Mouse (Mus musculus) liver, postnatal 0 days (tissue): ENCODE data around the gene Prkaa1. TPM values are rescaled to one million over a fixed set of nuclear protein-coding genes. Genes with fewer than 3 reads are reported as not detected.

ENCODE experiments used
- ATAC-seq: fragments of 200-750 bp; cut with Nextera tagmentation; 2 replicates; pipeline ENCODE4 v1.8.0; 2017; ENCODE audit warnings: mild to moderate bottlenecking, moderate library complexity
- DNase-seq: peaks from one replicate; pipeline ENCODE4 v3.0.0-alpha.2; 2016
- H3K27ac ChIP-seq: fragments of 300-500 bp; sonication (generic); 2 replicates; pipeline ENCODE4 v1.5.1; 2014; ENCODE audit warnings: antibody characterized with exemption, moderate library complexity, mild to moderate bottlenecking, low read depth
- H3K27me3 ChIP-seq: fragments of 300-500 bp; sonication (generic); 2 replicates; pipeline ENCODE4 v1.6.1; 2014; ENCODE audit warnings: low read length, control low read depth, mixed read lengths; ENCODE audit not compliant: insufficient read depth
- H3K36me3 ChIP-seq: fragments of 300-500 bp; sonication (generic); replicated peaks from 2 replicates; pipeline ENCODE4 v1.6.1; 2014; ENCODE audit warnings: mild to moderate bottlenecking, control low read depth, low read length, moderate library complexity, mixed read lengths; ENCODE audit not compliant: insufficient read depth
- H3K4me1 ChIP-seq: fragments of 300-500 bp; sonication (generic); 2 replicates; pipeline ENCODE4 v1.6.1; 2014; ENCODE audit warnings: antibody characterized with exemption, mild to moderate bottlenecking, control low read depth; ENCODE audit not compliant: insufficient read depth
- H3K4me2 ChIP-seq: fragments of 300-500 bp; sonication (generic); 2 replicates; pipeline ENCODE4 v1.6.1; 2014; ENCODE audit warnings: low read depth, mild to moderate bottlenecking, low read length, moderate library complexity, mixed read lengths
- H3K4me3 ChIP-seq: fragments of 300-500 bp; sonication (generic); 2 replicates; pipeline ENCODE4 v1.5.1; 2014; ENCODE audit warnings: low read depth, low read length
- H3K9ac ChIP-seq: fragments of 300-500 bp; sonication (generic); replicated peaks from 2 replicates; pipeline ENCODE4 v1.6.1; 2014; ENCODE audit warnings: mild to moderate bottlenecking, moderate library complexity
- H3K9me3 ChIP-seq: fragments of 300-500 bp; sonication (generic); 2 replicates; pipeline ENCODE4 v1.6.1; 2016; ENCODE audit warnings: mild to moderate bottlenecking, control low read depth, low read length, mixed read lengths
- CTCF ChIP-seq: sonication (generic); IDR thresholded peaks from 2 replicates; pipeline ENCODE4 v1.5.1; 2016; ENCODE audit warnings: antibody characterized with exemption, low read depth
- EP300 ChIP-seq: IDR thresholded peaks from 2 replicates; pipeline ENCODE4 v1.6.1; 2016; ENCODE audit warnings: antibody characterized with exemption, low read depth, mild to moderate bottlenecking
- WGBS: fragments of 180-500 bp; shearing (Covaris S2); extraction: QIAGEN DNeasy Blood & Tissue Kit; methylation state at CpG from one replicate; pipeline ENCODE4 v1.1.7; 2014; ENCODE audit not compliant: insufficient replicate concordance; 5-methylcytosine and 5-hydroxymethylcytosine counted together
- polyA plus RNA-seq: library from polyadenylated mRNA; unstranded; fragments of >200 nt; fragmentation: Nextera tagmentation; extraction: Ambion mirVana; gene quantifications from 2 replicates; pipeline ENCODE4 v1.2.1, GENCODE M21; 2015

The Prkaa1 gene
- polyA plus RNA-seq, 1 experiment from 2014 or later, result 7.2 TPM

- Histone ChIP-seq H3K27me3 (no peaks in the 10 kb centered on the region), H3K27ac (peak overlapping the region; percentile 31; the same call in 1 of the 2 replicates), H3K9ac (no peak overlapping the region; the same call in 1 of the 2 replicates), H3K4me1 (peaks cover 23% of the 10 kb centered on the region), H3K4me2 (peak overlapping the region; percentile 56), H3K4me3 (no peak overlapping the region), H3K9me3 (no peaks in the 10 kb centered on the region), H3K36me3 (no peaks in the 10 kb centered on the region)
- 67% methylated on average over 5 of the region's 5 CpGs for WGBS
- ATAC-seq (peak; percentile 23; the same call in 1 of the 2 replicates), DNase-seq (no peak)
- no peak for TF ChIP-seq CTCF
- TF ChIP-seq EP300, result no peak
Observed at GRCm38 (mm10) chr15:5155093-5155492, 11.4 kb downstream of the Prkaa1 start.

- Histone ChIP-seq H3K4me1 (peaks cover 23% of the 10 kb centered on the region), H3K4me2 (no peak overlapping the region), H3K36me3 (no peaks in the 10 kb centered on the region), H3K27me3 (no peaks in the 10 kb centered on the region), H3K9me3 (no peaks in the 10 kb centered on the region), H3K27ac (no peak overlapping the region), H3K9ac (no peak overlapping the region), H3K4me3 (no peak overlapping the region)
- no peak for ATAC-seq
- no peak for DNase-seq
- 65% methylated on average over 4 of the region's 4 CpGs for WGBS
- no peak for TF ChIP-seq EP300
- no peak for TF ChIP-seq CTCF
Observed at GRCm38 (mm10) chr15:5156355-5156754, 12.7 kb downstream of the Prkaa1 start.

GRCm38 (mm10) chr15:5157386-5157785 lies 13.7 kb downstream of the Prkaa1 start:
- H3K4me1 ChIP-seq, result peaks cover 23% of the 10 kb centered on the region
- H3K36me3 ChIP-seq, result no peaks in the 10 kb centered on the region
- H3K27ac ChIP-seq, result no peak overlapping the region
- no peaks in the 10 kb centered on the region for H3K9me3 ChIP-seq
- no peak overlapping the region for H3K4me2 ChIP-seq
- 83% methylated on average over 1 of the region's 1 CpGs for WGBS
- DNase-seq (no peak), ATAC-seq (no peak)
- TF ChIP-seq EP300 (no peak), CTCF (no peak)
- no peaks in the 10 kb centered on the region for H3K27me3 ChIP-seq
- no peak overlapping the region for H3K4me3 ChIP-seq
- no peak overlapping the region for H3K9ac ChIP-seq

- no peak for ATAC-seq
Observed at GRCm38 (mm10) chr15:5158827-5159226, 15.2 kb downstream of the Prkaa1 start.

GRCm38 (mm10) chr15:5165121-5165773 lies 21.6 kb downstream of the Prkaa1 start:
- no peak overlapping the region for H3K9ac ChIP-seq
- H3K27me3 ChIP-seq, result no peaks in the 10 kb centered on the region
- no peak overlapping the region for H3K27ac ChIP-seq
- no peak overlapping the region for H3K4me3 ChIP-seq
- DNase-seq (no peak), ATAC-seq (no peak)
- no peak overlapping the region for H3K4me2 ChIP-seq
- no peaks in the 10 kb centered on the region for H3K4me1 ChIP-seq
- H3K9me3 ChIP-seq, result no peaks in the 10 kb centered on the region
- 81% methylated on average over 12 of the region's 12 CpGs for WGBS
- TF ChIP-seq CTCF (no peak), EP300 (no peak)
- H3K36me3 ChIP-seq, result peaks cover 42% of the 10 kb centered on the region

More at GRCm38 (mm10) chr15:5158827-5159226, 15.2 kb downstream of the Prkaa1 start:
- Histone ChIP-seq H3K4me2 (no peak overlapping the region), H3K9ac (no peak overlapping the region), H3K4me1 (peaks cover 23% of the 10 kb centered on the region), H3K9me3 (no peaks in the 10 kb centered on the region), H3K36me3 (peaks cover 4% of the 10 kb centered on the region), H3K27me3 (no peaks in the 10 kb centered on the region), H3K27ac (peak overlapping the region; percentile 49; the same call in 1 of the 2 replicates), H3K4me3 (no peak overlapping the region)
- 59% methylated on average over 6 of the region's 6 CpGs for WGBS
- TF ChIP-seq CTCF (no peak), EP300 (no peak)
- no peak for DNase-seq

GRCm38 (mm10) chr15:5173217-5173820 lies 29.7 kb downstream of the Prkaa1 start:
- Histone ChIP-seq H3K4me2 (no peak overlapping the region), H3K36me3 (peaks cover 64% of the 10 kb centered on the region), H3K27me3 (no peaks in the 10 kb centered on the region), H3K4me1 (no peaks in the 10 kb centered on the region), H3K4me3 (no peak overlapping the region), H3K27ac (no peak overlapping the region), H3K9ac (no peak overlapping the region), H3K9me3 (no peaks in the 10 kb centered on the region)
- 67% methylated on average over 12 of the region's 12 CpGs for WGBS
- DNase-seq (no peak), ATAC-seq (no peak)
- TF ChIP-seq CTCF, result no peak
- no peak for TF ChIP-seq EP300
